Mouse (Mus musculus) CD4-positive, CD25-positive, alpha-beta regulatory T cell, adult 2 months (primary cell): ENCODE measurements around the gene Cobll1.

Experiments used
- DNase-seq: peaks from one replicate; pipeline ENCODE4 v3.0.0-alpha.2; 2012; ENCODE audit warnings: low read depth, low spot score

Cobll1 gene

DNA sequence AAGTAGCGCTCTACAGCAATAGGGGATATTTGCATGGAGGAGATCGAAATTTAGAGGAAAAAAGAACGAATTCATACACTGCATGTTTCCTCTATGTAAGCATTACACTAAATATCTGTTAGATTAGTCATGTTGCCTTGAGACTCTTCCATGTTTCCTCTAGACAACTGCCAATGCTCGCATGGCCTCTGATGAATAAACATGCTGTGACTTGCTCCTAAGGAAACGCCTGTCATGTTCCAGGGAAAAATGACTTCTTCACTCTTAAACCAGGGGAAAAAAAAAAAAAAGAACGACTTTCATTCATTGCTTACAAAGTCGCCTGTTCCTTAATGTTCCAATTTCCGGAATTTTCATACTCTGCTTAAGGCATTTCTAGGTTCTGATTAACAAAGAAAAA is 2.1 kb downstream of the Cobll1 start:
- DNase-seq = no peak

DNA sequence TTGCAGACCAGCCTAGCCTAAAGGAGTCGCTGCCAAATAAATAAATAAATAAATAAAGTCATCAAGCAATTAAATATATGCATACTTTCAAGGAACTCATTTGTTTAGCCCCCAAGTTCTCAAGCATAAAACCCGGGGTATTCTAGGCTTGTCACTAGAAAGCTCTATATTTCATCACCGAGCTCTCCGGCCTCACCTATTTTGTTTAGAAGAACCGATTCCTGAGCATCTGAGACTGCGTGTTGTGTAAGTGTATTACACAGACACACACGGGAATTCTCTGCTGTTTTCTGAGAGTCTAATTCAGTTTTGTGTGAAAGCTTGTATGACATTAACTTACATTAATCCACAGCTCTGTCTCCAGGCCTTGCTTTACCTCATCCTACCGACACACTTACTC is 2.6 kb downstream of the Cobll1 start:
- DNase-seq = no peak

DNA sequence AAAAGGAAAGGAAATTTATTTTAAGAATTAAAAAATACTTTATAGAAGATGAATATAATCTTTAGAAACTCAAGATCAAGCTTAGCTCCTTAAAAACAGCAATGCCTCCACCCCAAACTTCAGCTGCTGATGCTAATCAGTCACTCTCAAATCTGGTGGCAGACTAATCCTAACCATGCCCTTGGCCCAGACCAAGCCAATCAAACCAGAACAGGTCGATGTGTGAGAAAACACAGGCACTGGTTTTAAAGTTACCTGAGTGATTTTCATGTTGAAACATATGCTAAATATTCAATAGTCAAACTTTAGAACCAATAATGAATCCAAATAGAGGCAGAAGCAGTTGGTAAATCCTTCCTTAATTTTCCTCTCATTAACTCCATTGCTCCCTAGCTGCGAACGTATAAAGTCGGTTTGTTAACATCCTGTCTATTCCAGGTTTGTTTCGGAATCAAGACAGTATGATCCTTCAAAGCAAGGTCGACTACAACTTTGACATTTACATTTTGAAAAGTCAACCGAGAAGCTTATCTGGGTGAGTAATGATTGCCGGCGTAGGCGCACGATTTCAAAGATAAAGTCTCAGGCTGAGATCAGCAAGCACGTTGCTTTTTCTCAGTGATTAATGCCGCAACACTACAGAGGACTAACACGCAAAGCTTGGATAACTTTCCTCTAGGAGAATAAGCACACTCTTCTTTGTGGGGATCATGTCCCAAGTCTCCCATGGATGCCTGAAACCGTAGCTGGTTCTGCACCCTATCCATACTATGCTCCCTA is 6.3 kb downstream of the Cobll1 start:
- DNase-seq = peak; percentile 56

DNA sequence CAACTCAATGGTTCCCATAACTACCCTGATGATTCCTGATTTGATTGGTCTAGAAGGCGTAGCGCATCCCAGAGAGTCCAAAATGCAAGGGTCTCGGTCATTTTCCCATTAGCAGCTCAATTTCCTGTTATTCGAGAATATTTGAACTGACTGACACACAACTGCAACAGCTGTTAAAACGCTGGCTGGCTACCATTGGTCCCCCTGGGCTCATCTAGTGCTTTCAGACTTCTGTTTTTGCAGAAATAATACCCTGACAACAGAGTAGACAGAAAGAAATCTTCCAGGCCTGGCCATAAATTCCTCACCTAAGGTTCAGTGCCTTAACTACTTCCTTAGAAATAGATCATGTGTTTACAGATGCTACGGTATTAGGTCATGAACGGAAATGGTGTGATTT is 10.8 kb downstream of the Cobll1 start:
- DNase-seq = no peak

DNA sequence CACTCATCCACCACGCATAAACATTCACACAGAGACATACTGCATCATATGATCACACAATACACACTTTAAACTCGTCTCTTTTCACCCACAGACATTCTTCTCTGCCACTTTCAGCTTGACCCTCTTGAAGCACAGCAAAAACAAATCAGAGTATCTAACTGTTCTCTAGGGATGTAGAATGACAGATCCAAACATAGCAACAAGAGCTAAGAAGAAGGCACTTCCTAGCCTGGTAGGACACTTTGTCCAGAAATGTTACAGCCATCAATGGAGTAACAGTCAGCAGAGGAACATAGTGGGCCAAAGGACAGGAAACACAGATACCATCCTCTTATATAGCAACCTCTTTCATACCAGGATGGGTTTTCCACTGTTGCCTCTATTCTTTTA is 11.3 kb downstream of the Cobll1 start:
- no peak for DNase-seq

GRCm38 (mm10) chr2:65227154-65227897 is 11.9 kb downstream of the Cobll1 start:
- no peak for DNase-seq

- no peak for DNase-seq
Observed at GRCm38 (mm10) chr2:65226494-65226893, 12.7 kb downstream of the Cobll1 start.

- DNase-seq = no peak
Observed at GRCm38 (mm10) chr2:65223956-65224735, 15.1 kb downstream of the Cobll1 start.

DNA sequence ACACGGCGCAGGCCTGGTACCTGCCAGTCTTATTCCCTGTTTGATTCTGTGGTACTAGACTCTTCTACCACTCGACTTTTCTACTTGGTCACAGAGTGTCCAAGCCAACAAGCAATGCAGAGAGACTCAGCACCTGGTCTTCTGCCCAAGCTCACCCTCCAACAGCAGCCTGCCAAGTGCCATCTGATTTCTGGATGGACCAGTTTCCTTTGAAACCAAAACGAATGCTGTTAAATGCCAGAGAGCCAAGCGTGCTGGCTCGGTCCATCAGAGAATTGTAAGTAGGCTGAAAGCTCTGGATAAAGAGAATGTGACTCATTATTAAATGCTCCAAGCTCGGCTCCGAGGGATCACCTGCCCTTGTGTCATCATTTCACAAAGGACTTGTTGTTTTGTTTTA is 16.2 kb downstream of the Cobll1 start:
- no peak for DNase-seq

DNA sequence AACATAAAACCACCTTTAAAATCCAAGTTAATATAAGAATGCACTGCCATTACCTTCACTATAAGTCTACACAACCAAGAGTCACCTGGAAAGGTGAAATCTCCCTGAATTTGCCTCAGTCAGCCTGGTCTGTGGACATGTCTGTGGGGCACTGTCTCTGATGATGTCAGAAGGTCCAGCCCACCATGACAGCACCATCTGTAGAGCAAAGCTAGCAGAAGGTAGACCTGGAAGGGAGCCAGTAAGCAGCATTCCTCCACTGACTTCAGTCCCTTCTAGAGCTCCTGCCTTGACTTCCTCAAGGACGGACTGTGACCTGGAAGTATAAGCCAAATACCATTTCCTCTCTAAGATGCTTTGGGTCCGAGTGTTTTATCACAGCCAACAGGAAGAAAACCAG is 17.6 kb downstream of the Cobll1 start:
- DNase-seq = no peak

- no peak for DNase-seq
Observed at GRCm38 (mm10) chr2:65220563-65220962, 18.6 kb downstream of the Cobll1 start.

DNA sequence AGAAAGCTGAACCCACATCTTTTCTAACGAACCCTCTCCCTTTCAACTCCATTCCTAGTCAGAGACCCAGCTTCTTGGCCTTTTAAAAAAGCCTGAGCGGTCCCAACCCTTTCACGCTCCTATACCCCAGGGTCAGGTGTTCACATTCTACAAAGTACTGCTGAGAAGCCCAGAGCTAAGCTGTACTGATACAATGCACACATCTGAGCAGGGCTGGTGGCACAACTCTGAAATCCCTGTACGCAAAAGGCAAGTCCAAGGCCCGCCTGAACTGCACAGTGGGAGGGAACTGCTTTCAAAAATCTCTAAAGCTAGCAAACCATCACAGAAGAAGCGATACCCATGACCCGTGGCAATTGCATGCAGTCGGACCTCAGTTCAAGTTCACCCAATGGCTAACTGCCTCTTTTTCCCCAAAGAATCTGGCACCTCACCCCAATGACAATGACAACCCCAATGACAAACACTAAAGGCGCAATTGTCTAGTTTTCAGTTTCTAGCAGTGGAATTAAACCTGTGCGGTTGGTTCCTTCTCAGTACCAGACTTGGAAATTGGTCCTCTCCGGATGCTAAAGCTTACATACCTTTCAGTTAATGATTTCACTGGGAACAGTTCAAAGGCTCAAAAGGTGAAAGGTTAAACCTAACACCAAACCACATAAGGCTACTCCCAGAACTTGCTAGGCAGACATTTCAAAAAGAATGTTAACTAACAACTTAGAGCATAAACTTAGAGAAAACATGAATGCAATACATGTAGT is 19.6 kb downstream of the Cobll1 start:
- no peak for DNase-seq

DNA sequence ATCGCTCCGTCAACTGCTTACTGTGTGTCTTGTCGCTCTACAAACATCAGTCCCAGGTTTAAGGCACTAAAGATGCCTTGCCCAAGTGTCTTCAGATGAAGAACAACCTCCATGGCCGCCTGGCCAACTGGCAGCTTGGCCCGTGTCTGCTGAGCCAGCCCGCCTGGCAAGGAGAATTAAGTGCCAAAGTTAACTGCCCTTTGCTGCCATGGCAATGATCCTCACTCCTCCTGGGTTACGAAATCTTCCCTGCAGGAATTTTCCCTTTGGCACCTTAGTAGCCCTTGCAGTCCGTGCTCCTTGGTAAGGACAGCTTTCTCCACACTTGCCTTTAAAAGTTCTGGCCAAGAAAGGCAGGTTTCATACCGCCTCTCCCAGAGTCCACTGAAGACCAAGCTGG is 20.9 kb downstream of the Cobll1 start:
- DNase-seq = no peak

DNA sequence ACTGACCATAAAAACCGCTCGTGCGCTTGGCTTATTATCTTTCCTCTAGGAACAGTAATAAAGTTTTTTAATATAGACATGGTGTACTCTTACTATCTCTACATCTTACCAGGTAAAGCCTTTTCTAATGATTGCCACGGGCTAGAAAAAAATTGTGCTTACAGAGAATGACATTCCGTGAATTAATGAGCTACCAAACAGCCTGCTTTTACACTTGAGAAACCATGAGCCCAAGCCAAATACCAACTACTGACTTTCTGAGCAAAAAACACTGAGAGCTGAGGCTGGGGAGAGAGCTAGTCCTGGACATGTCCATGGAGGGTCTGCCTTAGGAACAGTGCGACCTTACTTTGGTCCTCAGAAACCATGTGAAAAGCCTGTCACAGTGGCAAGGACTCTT is 21.5 kb downstream of the Cobll1 start:
- no peak for DNase-seq

DNA sequence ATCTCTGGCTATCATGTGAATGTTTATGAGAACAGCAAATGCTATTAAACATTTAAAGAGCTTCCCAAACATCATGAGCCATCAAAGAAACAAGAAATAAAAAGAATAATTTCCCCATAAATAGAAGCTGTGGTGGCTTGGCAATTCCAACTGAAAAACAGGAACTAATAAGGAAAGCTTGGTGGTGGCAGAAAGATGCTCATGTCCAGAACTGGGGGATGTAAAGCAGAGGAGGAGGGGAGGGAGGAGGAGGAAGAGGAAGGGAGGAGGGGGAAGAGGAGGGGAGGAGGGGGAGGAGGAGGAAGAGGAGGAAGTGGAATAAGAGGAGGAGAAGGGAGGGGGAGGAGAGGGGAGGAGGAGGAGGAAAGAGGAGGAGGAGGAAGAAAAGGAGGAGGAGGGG is 23.0 kb downstream of the Cobll1 start:
- no peak for DNase-seq

DNA sequence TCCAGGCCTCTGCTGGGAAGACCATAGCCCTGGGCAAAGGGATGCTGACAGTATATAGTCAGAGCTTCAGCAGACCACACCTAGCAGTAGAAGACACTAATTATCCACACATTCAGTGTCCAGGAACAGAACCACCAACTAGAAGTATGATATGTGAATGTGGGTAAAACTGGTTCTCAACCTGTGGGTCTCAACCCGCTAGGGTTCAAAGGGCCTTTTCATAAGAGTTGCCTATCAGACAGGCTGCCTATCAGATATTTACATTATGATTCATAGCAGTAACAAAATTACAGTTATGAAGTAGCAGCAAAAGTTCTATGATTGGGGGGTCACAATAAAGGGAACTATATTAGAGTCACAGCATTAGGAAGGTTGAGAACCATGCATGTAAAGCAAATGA is 24.6 kb downstream of the Cobll1 start:
- no peak for DNase-seq

DNA sequence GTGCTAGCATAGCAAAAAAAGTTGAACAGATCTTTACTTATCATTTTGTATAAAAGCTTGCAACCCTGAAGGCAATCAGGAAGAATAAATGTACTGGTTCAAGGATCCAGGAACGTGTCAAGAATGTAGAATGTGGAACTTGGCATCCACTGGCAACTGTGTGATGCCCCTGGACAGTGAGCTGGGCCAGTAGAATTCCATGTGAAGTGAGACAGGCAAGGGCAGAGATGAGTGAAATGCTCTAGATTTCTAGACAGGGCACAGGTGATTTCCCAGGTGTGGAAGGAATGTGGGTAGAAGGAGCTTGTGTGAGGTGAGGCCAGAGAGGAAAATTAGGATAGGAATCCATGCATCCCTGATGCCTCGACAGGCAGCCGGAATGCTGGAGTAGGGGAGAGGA is 25.5 kb downstream of the Cobll1 start:
- no peak for DNase-seq

- no peak for DNase-seq
Observed at GRCm38 (mm10) chr2:65211620-65212019, 27.6 kb downstream of the Cobll1 start.

DNA sequence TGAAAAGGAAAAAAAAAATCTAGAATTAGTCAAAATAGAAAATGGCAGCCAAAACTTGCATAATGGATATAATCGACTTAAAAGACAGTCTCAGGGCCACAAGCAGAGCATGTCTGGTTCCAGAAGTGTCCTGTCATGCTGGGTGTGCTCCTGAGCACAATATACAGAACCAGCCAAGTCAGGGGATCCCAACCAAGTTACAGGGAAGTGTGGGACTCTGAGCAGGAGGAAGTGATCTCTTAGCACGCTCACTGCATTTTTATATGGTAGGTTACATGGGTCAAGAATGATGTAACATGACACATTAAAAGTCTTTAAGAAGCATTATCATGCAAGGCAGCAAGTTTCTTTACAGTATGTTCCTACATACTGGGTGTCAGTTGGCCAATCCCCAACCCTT is 31.5 kb downstream of the Cobll1 start:
- no peak for DNase-seq

GRCm38 (mm10) chr2:65203699-65204098 is 35.5 kb downstream of the Cobll1 start:
- no peak for DNase-seq

- DNase-seq = no peak
Observed at GRCm38 (mm10) chr2:65199706-65200105, 39.5 kb downstream of the Cobll1 start.

- DNase-seq = no peak
Observed at GRCm38 (mm10) chr2:65198605-65199004, 40.6 kb downstream of the Cobll1 start.
